Mouse (Mus musculus) liver, embryonic 11.5 days (tissue): ENCODE data around the gene Cryba4. TPM values are rescaled to one million over a fixed set of nuclear protein-coding genes. Genes with fewer than 3 reads are reported as not detected.

Experiments used
- ATAC-seq: fragments of 200-750 bp; cut with Nextera tagmentation; replicated peaks from 2 replicates; pipeline ENCODE4 v1.8.0; 2017; ENCODE audit warnings: moderate number of reproducible peaks, mild to moderate bottlenecking, moderate TSS enrichment, moderate library complexity; ENCODE audit not compliant: low FRiP score
- DNase-seq: peaks from one replicate; pipeline ENCODE4 v3.0.0-alpha.2; 2017; ENCODE audit warnings: low spot score
- H3K27ac ChIP-seq: fragments of 300-500 bp; sonication (generic); 2 replicates; pipeline ENCODE4 v1.5.1; 2014; ENCODE audit warnings: mild to moderate bottlenecking, low read depth, low read length, control low read depth
- H3K27me3 ChIP-seq: fragments of 300-500 bp; sonication (generic); replicated peaks from 2 replicates; pipeline ENCODE4 v1.6.1; 2014; ENCODE audit warnings: low read length, mixed read lengths; ENCODE audit not compliant: control insufficient read depth, insufficient read depth
- H3K36me3 ChIP-seq: fragments of 300-500 bp; sonication (generic); 2 replicates; pipeline ENCODE4 v1.6.1; 2014; ENCODE audit warnings: mild to moderate bottlenecking, low read length, moderate library complexity, mixed read lengths; ENCODE audit not compliant: control insufficient read depth, insufficient read depth
- H3K4me1 ChIP-seq: fragments of 300-500 bp; sonication (generic); replicated peaks from 2 replicates; pipeline ENCODE4 v1.6.1; 2014; ENCODE audit warnings: low read length, mixed read lengths; ENCODE audit not compliant: control insufficient read depth, insufficient read depth
- H3K4me2 ChIP-seq: fragments of 300-500 bp; sonication (generic); 2 replicates; pipeline ENCODE4 v1.6.1; 2014; ENCODE audit warnings: mild to moderate bottlenecking, control low read depth, moderate library complexity
- H3K4me3 ChIP-seq: fragments of 300-500 bp; sonication (generic); 2 replicates; pipeline ENCODE4 v1.5.1; 2014; ENCODE audit warnings: low read depth, low read length, control low read depth
- H3K9ac ChIP-seq: fragments of 300-500 bp; sonication (generic); 2 replicates; pipeline ENCODE4 v1.6.1; 2014; ENCODE audit warnings: low read depth, low read length, control low read depth
- H3K9me3 ChIP-seq: fragments of 300-500 bp; sonication (generic); 2 replicates; pipeline ENCODE4 v1.6.1; 2016; ENCODE audit warnings: low read length, inconsistent platforms, mixed read lengths; ENCODE audit not compliant: control insufficient read depth
- WGBS: fragments of 180-500 bp; shearing (Covaris S2); extraction: QIAGEN DNeasy Blood & Tissue Kit; methylation state at CpG from one replicate; pipeline ENCODE4 v1.1.7; 2014; 5-methylcytosine and 5-hydroxymethylcytosine counted together
- polyA plus RNA-seq: library from polyadenylated mRNA; unstranded; fragments of >200 nt; fragmentation: Nextera tagmentation; extraction: Ambion mirVana; gene quantifications from 2 replicates; pipeline ENCODE4 v1.2.1, GENCODE M21; 2014

Cryba4 gene
- polyA plus RNA-seq, 1 experiment from 2014 or later: 1.3 TPM

GRCm38 (mm10) chr5:112215291-112215751, 37.0 kb downstream of the Cryba4 start:
- WGBS: 30% methylated on average over 12 of the region's 12 CpGs
- peaks cover 13% of the 10 kb centered on the region for H3K4me1 ChIP-seq
- H3K4me3 ChIP-seq: no peak overlapping the region
- no peak for ATAC-seq
- no peaks in the 10 kb centered on the region for H3K36me3 ChIP-seq
- H3K27me3 ChIP-seq: no peaks in the 10 kb centered on the region
- H3K27ac ChIP-seq: no peak overlapping the region
- H3K9me3 ChIP-seq: peaks cover 3% of the 10 kb centered on the region; the same call in 1 of the 2 replicates
- no peak for DNase-seq
- no peak overlapping the region; the same call in 1 of the 2 replicates for H3K4me2 ChIP-seq
- H3K9ac ChIP-seq: no peak overlapping the region

- WGBS: 5% methylated on average over 10 of the region's 10 CpGs
- peak overlapping the region; percentile 28 for H3K4me2 ChIP-seq
Measured at GRCm38 (mm10) chr5:112214419-112214818, 37.9 kb downstream of the Cryba4 start.

GRCm38 (mm10) chr5:112213331-112214240, 38.7 kb downstream of the Cryba4 start:
- no peaks in the 10 kb centered on the region for H3K27me3 ChIP-seq
- peaks cover 4% of the 10 kb centered on the region for H3K4me1 ChIP-seq
- no peak for ATAC-seq
- H3K4me2 ChIP-seq: no peak overlapping the region
- H3K36me3 ChIP-seq: no peaks in the 10 kb centered on the region
- H3K27ac ChIP-seq: no peak overlapping the region
- DNase-seq: no peak
- no peak overlapping the region for H3K4me3 ChIP-seq
- WGBS: 47% methylated on average over 19 of the region's 19 CpGs
- H3K9ac ChIP-seq: no peak overlapping the region
- peaks cover 3% of the 10 kb centered on the region; the same call in 1 of the 2 replicates for H3K9me3 ChIP-seq

More at GRCm38 (mm10) chr5:112214419-112214818, 37.9 kb downstream of the Cryba4 start:
- no peaks in the 10 kb centered on the region for H3K36me3 ChIP-seq
- H3K9ac ChIP-seq: no peak overlapping the region
- no peak for ATAC-seq
- no peak overlapping the region for H3K4me3 ChIP-seq
- peaks cover 9% of the 10 kb centered on the region for H3K4me1 ChIP-seq
- peak; percentile 68 for DNase-seq
- no peaks in the 10 kb centered on the region for H3K27me3 ChIP-seq
- H3K9me3 ChIP-seq: peaks cover 3% of the 10 kb centered on the region; the same call in 1 of the 2 replicates
- no peak overlapping the region for H3K27ac ChIP-seq

GRCm38 (mm10) chr5:112212711-112213264, 39.5 kb downstream of the Cryba4 start:
- no peak overlapping the region for H3K27ac ChIP-seq
- no peak overlapping the region for H3K4me2 ChIP-seq
- ATAC-seq (no peak), DNase-seq (no peak)
- H3K9me3 ChIP-seq: peaks cover 3% of the 10 kb centered on the region; the same call in 1 of the 2 replicates
- peaks cover 4% of the 10 kb centered on the region for H3K4me1 ChIP-seq
- no peak overlapping the region for H3K9ac ChIP-seq
- 74% methylated on average over 6 of the region's 6 CpGs for WGBS
- no peaks in the 10 kb centered on the region for H3K27me3 ChIP-seq
- no peaks in the 10 kb centered on the region for H3K36me3 ChIP-seq
- no peak overlapping the region for H3K4me3 ChIP-seq

DNA sequence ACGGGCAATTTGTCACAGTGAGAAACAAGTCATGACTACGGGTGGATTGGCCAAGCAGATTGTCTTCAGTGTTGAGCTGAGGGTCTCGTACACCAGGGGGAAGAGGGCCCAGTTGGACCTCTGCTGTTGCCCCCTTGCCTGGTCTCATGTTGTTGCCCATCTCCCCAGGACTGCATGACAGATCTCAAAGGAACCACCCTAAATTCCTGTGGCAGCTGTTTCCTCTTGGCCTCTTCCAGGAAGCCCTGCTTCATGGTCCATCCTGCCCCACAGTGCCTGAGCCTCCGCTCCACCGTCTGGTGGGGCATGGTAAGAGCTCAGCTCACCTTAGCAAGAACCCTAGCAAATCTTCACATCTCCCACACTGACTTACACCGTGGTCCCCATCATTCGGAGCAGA, 40.4 kb downstream of the Cryba4 start:
- Histone ChIP-seq H3K9me3 (peaks cover 3% of the 10 kb centered on the region; the same call in 1 of the 2 replicates), H3K4me2 (no peak overlapping the region), H3K4me3 (no peak overlapping the region), H3K36me3 (no peaks in the 10 kb centered on the region), H3K9ac (no peak overlapping the region), H3K4me1 (peaks cover 4% of the 10 kb centered on the region), H3K27ac (no peak overlapping the region), H3K27me3 (no peaks in the 10 kb centered on the region)
- DNase-seq (no peak), ATAC-seq (no peak)
- 84% methylated on average over 7 of the region's 7 CpGs for WGBS

DNA sequence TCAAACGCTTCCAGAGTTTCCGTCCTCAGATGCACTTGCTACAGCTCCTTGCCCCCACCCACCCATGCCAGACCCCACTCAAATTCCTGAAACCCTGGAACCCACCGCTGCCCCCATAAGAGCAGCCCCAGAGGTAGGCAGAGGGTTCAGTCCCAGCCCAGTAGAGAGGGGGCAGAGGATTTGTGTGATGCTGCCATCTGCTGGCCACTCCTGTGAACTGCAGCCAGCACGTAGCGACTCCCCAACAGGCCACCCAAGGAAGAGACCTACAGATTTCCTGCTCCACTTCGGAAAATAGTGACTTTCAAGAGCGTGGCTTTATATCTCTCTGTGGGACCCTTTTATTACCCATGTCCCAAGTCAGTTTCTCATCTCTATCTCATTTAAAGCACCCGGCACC, 42.2 kb downstream of the Cryba4 start:
- Histone ChIP-seq H3K4me2 (no peak overlapping the region), H3K36me3 (no peaks in the 10 kb centered on the region), H3K9me3 (peaks cover 3% of the 10 kb centered on the region; the same call in 1 of the 2 replicates), H3K27ac (no peak overlapping the region), H3K9ac (no peak overlapping the region), H3K27me3 (no peaks in the 10 kb centered on the region), H3K4me1 (0 out of 2 replicates have a peak, but pooled peaks cover 3% of the 10 kb centered on the region), H3K4me3 (no peak overlapping the region)
- DNase-seq (peak; percentile 60), ATAC-seq (no peak)
- 31% methylated on average over 8 of the region's 8 CpGs for WGBS

DNA sequence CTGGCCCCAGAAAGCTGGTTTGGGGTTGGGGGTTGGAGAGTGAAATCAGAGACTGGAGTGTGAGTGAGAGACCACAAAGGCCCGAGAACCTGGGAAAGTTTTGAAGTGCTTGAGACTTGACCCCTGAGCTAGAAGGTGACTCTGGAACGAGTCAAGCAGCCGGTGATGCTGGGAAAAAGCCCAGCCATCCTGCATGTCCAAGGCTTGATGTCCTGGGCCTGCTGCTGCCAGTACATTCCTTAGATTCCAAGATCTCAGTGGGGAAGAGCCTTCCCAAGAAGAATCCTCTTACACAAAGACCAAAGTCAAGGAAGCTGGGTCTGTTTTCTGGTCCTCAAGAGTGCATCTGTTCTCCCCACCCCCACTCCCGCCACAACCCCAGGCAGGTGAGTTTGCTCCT, 44.0 kb downstream of the Cryba4 start:
- no peak for ATAC-seq
- Histone ChIP-seq H3K4me1 (0 out of 2 replicates have a peak, but pooled peaks cover 3% of the 10 kb centered on the region), H3K4me3 (no peak overlapping the region), H3K27me3 (no peaks in the 10 kb centered on the region), H3K9ac (no peak overlapping the region), H3K36me3 (no peaks in the 10 kb centered on the region), H3K4me2 (no peak overlapping the region), H3K27ac (no peak overlapping the region), H3K9me3 (peaks cover 3% of the 10 kb centered on the region; the same call in 1 of the 2 replicates)
- WGBS: 42% methylated on average over 4 of the region's 4 CpGs
- DNase-seq: no peak

- Histone ChIP-seq H3K4me3 (no peak overlapping the region), H3K9ac (no peak overlapping the region), H3K4me1 (0 out of 2 replicates have a peak, but pooled peaks cover 3% of the 10 kb centered on the region), H3K36me3 (no peaks in the 10 kb centered on the region), H3K4me2 (no peak overlapping the region), H3K9me3 (peaks cover 3% of the 10 kb centered on the region; the same call in 1 of the 2 replicates), H3K27ac (no peak overlapping the region), H3K27me3 (no peaks in the 10 kb centered on the region)
- DNase-seq (no peak), ATAC-seq (no peak)
- WGBS: 24% methylated on average over 16 of the region's 16 CpGs
Measured at GRCm38 (mm10) chr5:112206543-112207255, 45.6 kb downstream of the Cryba4 start.
